Mouse (Mus musculus): ENCODE measurements at regions not wholly inside any gene's neighbourhood (a gene's known extent, or its start where the extent isn't known, plus 50 kb on each side); places are given as distances from the start of the nearest gene placed in this dataset.

- DNase-seq = no peak
These were observed 241.7 kb upstream of the Pfn2 start for GRCm38 (mm10) chr3:58089344-58090139.

- no peak for DNase-seq
These were observed 242.5 kb upstream of the Pfn2 start for GRCm38 (mm10) chr3:58090396-58090795.

- DNase-seq = peak; percentile 54
These were observed 243.7 kb upstream of the Pfn2 start for GRCm38 (mm10) chr3:58091466-58092176.

- no peak for DNase-seq
These were observed 263.1 kb upstream of the Pfn2 start for GRCm38 (mm10) chr3:58110911-58111476.

GRCm38 (mm10) chr3:58112431-58112856 is 264.6 kb upstream of the Pfn2 start:
- no peak for DNase-seq

GRCm38 (mm10) chr3:58113941-58114340 is 266.1 kb upstream of the Pfn2 start:
- DNase-seq = no peak

- DNase-seq = no peak
These were observed 267.6 kb upstream of the Pfn2 start for GRCm38 (mm10) chr3:58115511-58115910.

- DNase-seq = no peak
These were observed 269.0 kb upstream of the Pfn2 start for GRCm38 (mm10) chr3:58116848-58117247.

- no peak for DNase-seq
These were observed 272.2 kb upstream of the Pfn2 start for GRCm38 (mm10) chr3:58120051-58120450.

GRCm38 (mm10) chr3:58122456-58123359 is 274.8 kb upstream of the Pfn2 start:
- peak; percentile 75 for DNase-seq

GRCm38 (mm10) chr3:58123396-58124077 is 275.7 kb upstream of the Pfn2 start:
- no peak for DNase-seq

- DNase-seq = no peak
These were observed 277.0 kb upstream of the Pfn2 start for GRCm38 (mm10) chr3:58124886-58125285.

GRCm38 (mm10) chr3:58126996-58127395 is 279.1 kb upstream of the Pfn2 start:
- DNase-seq = no peak

GRCm38 (mm10) chr3:58128059-58128458 is 280.2 kb upstream of the Pfn2 start:
- DNase-seq = no peak

GRCm38 (mm10) chr3:58129358-58129903 is 281.6 kb upstream of the Pfn2 start:
- DNase-seq = no peak

GRCm38 (mm10) chr3:58135607-58136365 is 278.7 kb upstream of the Tsc22d2 start:
- no peak for DNase-seq

- DNase-seq = peak; percentile 52
These were observed 275.6 kb upstream of the Tsc22d2 start for GRCm38 (mm10) chr3:58138726-58139585.

- no peak for DNase-seq
These were observed 268.4 kb upstream of the Tsc22d2 start for GRCm38 (mm10) chr3:58146108-58146507.

- DNase-seq = no peak
These were observed 267.8 kb upstream of the Tsc22d2 start for GRCm38 (mm10) chr3:58146762-58147161.

GRCm38 (mm10) chr3:58153141-58153540 is 261.4 kb upstream of the Tsc22d2 start:
- DNase-seq = peak; percentile 11
